Mouse (Mus musculus): ENCODE measurements at regions not wholly inside any gene's neighbourhood (a gene's known extent, or its start where the extent isn't known, plus 50 kb on each side); places are given as distances from the start of the nearest gene placed in this dataset.
A peak's percentile ranks its signal among the peaks of the same experiment; 100 is the strongest.

GRCm38 (mm10) chr4:9009656-9010055 is 770.8 kb upstream of the Car8 start:
- DNase-seq (ENCODE audit: low spot score): no peak

- DNase-seq (ENCODE audit: low spot score): no peak
Measured at GRCm38 (mm10) chr4:9005938-9006626, 767.2 kb upstream of the Car8 start.

GRCm38 (mm10) chr4:9003891-9004290 is 765.0 kb upstream of the Car8 start:
- DNase-seq (ENCODE audit: low spot score): no peak

- no peak for DNase-seq (ENCODE audit: low spot score)
Measured at GRCm38 (mm10) chr4:9002380-9002779, 763.5 kb upstream of the Car8 start.

- DNase-seq (ENCODE audit: low spot score): no peak
Measured at GRCm38 (mm10) chr4:8998606-8999005, 759.8 kb upstream of the Car8 start.

GRCm38 (mm10) chr4:8992171-8992570 is 753.3 kb upstream of the Car8 start:
- DNase-seq (ENCODE audit: low spot score): no peak

GRCm38 (mm10) chr4:8990551-8990950 is 751.7 kb upstream of the Car8 start:
- no peak for DNase-seq (ENCODE audit: low spot score)

- no peak for DNase-seq (ENCODE audit: low spot score)
Measured at GRCm38 (mm10) chr4:8989614-8990013, 750.8 kb upstream of the Car8 start.

- no peak for DNase-seq (ENCODE audit: low spot score)
Measured at GRCm38 (mm10) chr4:8989110-8989509, 750.3 kb upstream of the Car8 start.

GRCm38 (mm10) chr4:8988345-8988733 is 749.5 kb upstream of the Car8 start:
- no peak for DNase-seq (ENCODE audit: low spot score)

GRCm38 (mm10) chr4:8987544-8988344 is 748.9 kb upstream of the Car8 start:
- DNase-seq (ENCODE audit: low spot score): no peak

- DNase-seq (ENCODE audit: low spot score): no peak
Measured at GRCm38 (mm10) chr4:8986394-8987091, 747.7 kb upstream of the Car8 start.

GRCm38 (mm10) chr4:8984059-8984606 is 745.3 kb upstream of the Car8 start:
- DNase-seq (ENCODE audit: low spot score): no peak

- no peak for DNase-seq (ENCODE audit: low spot score)
Measured at GRCm38 (mm10) chr4:8978949-8979348, 740.1 kb upstream of the Car8 start.

GRCm38 (mm10) chr4:8969951-8970455 is 731.2 kb upstream of the Car8 start:
- peak; percentile 21 for DNase-seq (ENCODE audit: low spot score)

- peak; percentile 38 for DNase-seq (ENCODE audit: low spot score)
Measured at GRCm38 (mm10) chr4:8968741-8969140, 729.9 kb upstream of the Car8 start.

GRCm38 (mm10) chr4:8967986-8968385 is 729.1 kb upstream of the Car8 start:
- no peak for DNase-seq (ENCODE audit: low spot score)

GRCm38 (mm10) chr4:8965563-8965962 is 726.7 kb upstream of the Car8 start:
- no peak for DNase-seq (ENCODE audit: low spot score)

GRCm38 (mm10) chr4:8962959-8963572 is 724.2 kb upstream of the Car8 start:
- peak; percentile 44 for DNase-seq (ENCODE audit: low spot score)

- no peak for DNase-seq (ENCODE audit: low spot score)
Measured at GRCm38 (mm10) chr4:8961851-8962250, 723.0 kb upstream of the Car8 start.

GRCm38 (mm10) chr4:8957771-8958170 is 718.9 kb upstream of the Car8 start:
- no peak for DNase-seq (ENCODE audit: low spot score)

GRCm38 (mm10) chr4:8957023-8957343 is 718.1 kb upstream of the Car8 start:
- DNase-seq (ENCODE audit: low spot score): no peak

Measured in gastrocnemius, adult 18-20 months (tissue).